Mouse (Mus musculus) adrenal gland, adult 18-20 months (tissue): Measurements from ENCODE around the gene Shisa5. TPM values are rescaled to one million over a fixed set of nuclear protein-coding genes. Genes with fewer than 3 reads are reported as not detected.

Source experiments
- DNase-seq, 2 experiments: peaks; one replicate each; pipeline ENCODE4 v3.0.0; 2021 to 2022; ENCODE audit warnings: low spot score in 2 of 2
- total RNA-seq, 2 experiments: library from RNA; stranded (reverse); gene quantifications; 1 replicate in 1 of 2; 2 replicates in 1 of 2; pipeline ENCODE4 v1.2.3; 2021

Gene Shisa5
- total RNA-seq, 2 experiments from 2014 or later: 126 to 137 TPM

GRCm38 (mm10) chr9:109016973-109017604 lies 21.3 kb upstream of the Shisa5 start:
- DNase-seq: no peak

- DNase-seq: no peak
Observed at GRCm38 (mm10) chr9:109021428-109021827, 16.9 kb upstream of the Shisa5 start.

GRCm38 (mm10) chr9:109022866-109023685 lies 15.3 kb upstream of the Shisa5 start:
- no peak for DNase-seq

- DNase-seq: no peak
Observed at GRCm38 (mm10) chr9:109027521-109027920, 10.8 kb upstream of the Shisa5 start.

GRCm38 (mm10) chr9:109028421-109028820 lies 9.9 kb upstream of the Shisa5 start:
- DNase-seq: no peak

- no peak for DNase-seq
Observed at GRCm38 (mm10) chr9:109028919-109029318, 9.4 kb upstream of the Shisa5 start.

GRCm38 (mm10) chr9:109030312-109030711 lies 8.1 kb upstream of the Shisa5 start:
- DNase-seq: no peak

GRCm38 (mm10) chr9:109031001-109031400 lies 7.4 kb upstream of the Shisa5 start:
- DNase-seq: no peak

- DNase-seq: no peak
Observed at GRCm38 (mm10) chr9:109031686-109032085, 6.7 kb upstream of the Shisa5 start.

- no peak for DNase-seq
Observed at GRCm38 (mm10) chr9:109032435-109032834, 5.9 kb upstream of the Shisa5 start.

- peak; percentile 46 to 53 for DNase-seq
Observed at GRCm38 (mm10) chr9:109038901-109039364, 568 bp downstream of the Shisa5 start.

GRCm38 (mm10) chr9:109039681-109040080 lies 1.3 kb downstream of the Shisa5 start:
- no peak for DNase-seq

GRCm38 (mm10) chr9:109040216-109040615 lies 1.9 kb downstream of the Shisa5 start:
- no peak for DNase-seq

- no peak for DNase-seq
Observed at GRCm38 (mm10) chr9:109040906-109041305, 2.5 kb downstream of the Shisa5 start.

GRCm38 (mm10) chr9:109041351-109041750 lies 3.0 kb downstream of the Shisa5 start:
- no peak for DNase-seq

GRCm38 (mm10) chr9:109046306-109046705 lies 7.9 kb downstream of the Shisa5 start:
- peak; percentile 56 to 59 for DNase-seq

- no peak for DNase-seq
Observed at GRCm38 (mm10) chr9:109049316-109049715, 11.0 kb downstream of the Shisa5 start.

GRCm38 (mm10) chr9:109049996-109050673 lies 11.8 kb downstream of the Shisa5 start:
- DNase-seq: no peak

GRCm38 (mm10) chr9:109050674-109050997 lies 12.3 kb downstream of the Shisa5 start:
- no peak for DNase-seq

- no peak for DNase-seq
Observed at GRCm38 (mm10) chr9:109051011-109051501, 12.7 kb downstream of the Shisa5 start.

- no peak for DNase-seq
Observed at GRCm38 (mm10) chr9:109051651-109052489, 13.5 kb downstream of the Shisa5 start.
